Mouse (Mus musculus) lung, embryonic 14.5 days (tissue): ENCODE measurements at regions not wholly inside any gene's neighbourhood (a gene's known extent, or its start where the extent isn't known, plus 50 kb on each side); places are given as distances from the start of the nearest gene placed in this dataset.

ENCODE experiments used
- ATAC-seq: fragments of 200-750 bp; cut with Nextera tagmentation; 2 replicates; pipeline ENCODE4 v1.8.0; 2017; ENCODE audit warnings: mild to moderate bottlenecking, moderate TSS enrichment, moderate library complexity; ENCODE audit not compliant: insufficient read depth
- DNase-seq: peaks from one replicate; pipeline ENCODE4 v3.0.0-alpha.2; 2015
- H3K27ac ChIP-seq: fragments of 300-500 bp; sonication (generic); 2 replicates; pipeline ENCODE4 v1.5.1; 2014; ENCODE audit warnings: low read depth, mild to moderate bottlenecking, moderate library complexity
- H3K27me3 ChIP-seq: fragments of 300-500 bp; sonication (generic); 2 replicates; pipeline ENCODE4 v1.6.1; 2014; ENCODE audit warnings: low read length, control low read depth; ENCODE audit not compliant: insufficient read depth
- H3K36me3 ChIP-seq: fragments of 300-500 bp; sonication (generic); 2 replicates; pipeline ENCODE4 v1.6.1; 2014; ENCODE audit warnings: control low read depth; ENCODE audit not compliant: insufficient read depth
- H3K4me1 ChIP-seq: fragments of 300-500 bp; sonication (generic); 2 replicates; pipeline ENCODE4 v1.6.1; 2014; ENCODE audit warnings: antibody characterized with exemption, control low read depth; ENCODE audit not compliant: insufficient read depth
- H3K4me2 ChIP-seq: fragments of 300-500 bp; sonication (generic); 2 replicates; pipeline ENCODE4 v1.6.1; 2014; ENCODE audit warnings: mild to moderate bottlenecking
- H3K4me3 ChIP-seq: fragments of 300-500 bp; sonication (generic); 2 replicates; pipeline ENCODE4 v1.5.1; 2014; ENCODE audit warnings: low read depth, low read length
- H3K9ac ChIP-seq: fragments of 300-500 bp; sonication (generic); 2 replicates; pipeline ENCODE4 v1.6.1; 2014
- H3K9me3 ChIP-seq: fragments of 300-500 bp; sonication (generic); 2 replicates; pipeline ENCODE4 v1.6.1; 2016; ENCODE audit warnings: low read depth, low read length, control low read depth
- CTCF ChIP-seq: IDR thresholded peaks from 2 replicates; pipeline ENCODE4 v1.5.1; 2016; ENCODE audit warnings: antibody characterized with exemption, low read depth
- WGBS: fragments of 180-500 bp; shearing (Covaris S2); extraction: QIAGEN DNeasy Blood & Tissue Kit; methylation state at CpG from one replicate; pipeline ENCODE4 v1.1.7; 2014; 5-methylcytosine and 5-hydroxymethylcytosine counted together

DNA sequence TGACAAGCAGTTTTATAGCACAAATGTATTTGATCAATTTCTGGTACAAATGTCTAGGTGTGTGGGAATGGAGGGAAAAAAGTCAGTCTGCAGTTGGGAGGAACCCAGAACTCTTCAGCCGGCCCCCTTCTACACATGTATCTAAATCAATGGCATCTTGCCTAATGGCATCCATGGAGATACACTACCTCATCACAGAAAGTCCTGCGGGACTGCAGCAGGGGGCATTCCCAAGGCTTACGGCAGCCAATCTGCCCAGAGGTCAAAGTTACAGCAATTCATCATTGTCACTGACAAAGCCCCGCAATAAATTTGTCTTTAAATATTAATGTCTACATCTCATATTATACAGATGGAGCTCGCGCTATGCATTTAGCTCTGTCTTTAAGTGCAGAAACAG lies 135.7 kb upstream of the Arhgap5 start:
- H3K4me3 ChIP-seq: no peak overlapping the region
- WGBS: 56% methylated on average over 6 of the region's 6 CpGs
- H3K36me3 ChIP-seq: no peaks in the 10 kb centered on the region
- 0 out of 2 replicates have a peak, but pooled peaks cover 4% of the 10 kb centered on the region for H3K4me1 ChIP-seq
- DNase-seq (peak; percentile 15), ATAC-seq (no peak)
- H3K9me3 ChIP-seq: no peaks in the 10 kb centered on the region
- TF ChIP-seq CTCF: no peak
- H3K27me3 ChIP-seq: no peaks in the 10 kb centered on the region
- no peak overlapping the region for H3K4me2 ChIP-seq
- H3K9ac ChIP-seq: no peak overlapping the region
- no peak overlapping the region for H3K27ac ChIP-seq

GRCm38 (mm10) chr12:52368466-52368865 lies 135.3 kb upstream of the Arhgap5 start:
- Histone ChIP-seq H3K4me2 (no peak overlapping the region), H3K9ac (no peak overlapping the region), H3K36me3 (no peaks in the 10 kb centered on the region), H3K9me3 (no peaks in the 10 kb centered on the region), H3K4me3 (no peak overlapping the region), H3K4me1 (0 out of 2 replicates have a peak, but pooled peaks cover 4% of the 10 kb centered on the region), H3K27me3 (no peaks in the 10 kb centered on the region), H3K27ac (no peak overlapping the region)
- 62% methylated on average over 4 of the region's 4 CpGs for WGBS
- no peak for ATAC-seq
- DNase-seq: peak; percentile 28
- no peak for TF ChIP-seq CTCF

DNA sequence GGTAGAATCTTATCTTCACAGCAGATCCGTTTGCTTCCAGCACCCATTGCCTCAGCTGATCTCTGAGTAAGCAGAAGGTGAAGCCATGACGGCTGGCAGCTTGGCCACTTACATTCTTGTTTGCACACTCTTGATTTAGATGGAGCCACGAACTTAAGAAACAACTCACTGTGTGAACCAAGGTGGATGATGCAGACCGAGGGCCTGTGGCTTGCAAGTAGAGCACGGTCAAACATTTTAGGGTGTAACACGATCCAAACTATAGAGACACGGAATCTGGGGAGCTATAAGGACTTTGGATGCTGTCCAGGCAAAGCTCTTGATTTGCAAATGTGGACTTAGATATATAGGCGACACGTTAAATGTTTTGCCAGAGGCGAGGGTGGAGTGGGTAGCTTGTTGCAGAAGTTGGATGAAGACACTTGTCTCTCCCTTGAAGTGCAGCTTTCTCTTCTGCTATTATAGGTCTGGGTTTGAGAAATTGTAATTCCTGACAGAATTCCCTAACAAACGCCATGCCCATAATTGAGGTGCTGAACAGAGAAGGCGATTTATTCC lies 133.5 kb upstream of the Arhgap5 start:
- Histone ChIP-seq H3K36me3 (no peaks in the 10 kb centered on the region), H3K4me2 (no peak overlapping the region), H3K4me1 (0 out of 2 replicates have a peak, but pooled peaks cover 4% of the 10 kb centered on the region), H3K27me3 (no peaks in the 10 kb centered on the region), H3K4me3 (no peak overlapping the region), H3K27ac (no peak overlapping the region), H3K9me3 (no peaks in the 10 kb centered on the region), H3K9ac (no peak overlapping the region)
- ATAC-seq (no peak), DNase-seq (peak; percentile 34)
- TF ChIP-seq CTCF: no peak
- 31% methylated on average over 12 of the region's 12 CpGs for WGBS

DNA sequence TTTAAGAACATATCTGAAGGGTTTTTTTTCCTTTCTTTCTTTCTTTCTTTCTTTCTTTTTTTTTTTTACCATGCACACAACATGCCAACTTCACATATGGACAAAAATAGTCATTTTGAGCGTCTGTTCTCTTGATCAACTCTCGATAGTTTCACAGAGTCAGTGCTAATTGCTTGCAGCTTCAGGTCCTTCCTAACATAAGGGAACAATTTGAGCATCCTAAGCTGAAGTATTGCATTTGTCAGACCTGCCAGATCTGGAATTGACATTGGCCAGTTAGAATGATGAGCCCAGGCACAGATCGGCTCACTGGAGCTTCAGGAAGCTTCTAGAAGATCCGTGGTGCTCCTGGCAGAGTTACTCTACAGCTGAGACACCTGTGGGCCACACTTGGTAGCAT lies 128.7 kb upstream of the Arhgap5 start:
- no peaks in the 10 kb centered on the region for H3K27me3 ChIP-seq
- no peak overlapping the region for H3K4me3 ChIP-seq
- H3K9ac ChIP-seq: no peak overlapping the region
- DNase-seq (no peak), ATAC-seq (no peak)
- no peak overlapping the region for H3K27ac ChIP-seq
- TF ChIP-seq CTCF: no peak
- WGBS: 87% methylated on average over 4 of the region's 4 CpGs
- peaks cover 12% of the 10 kb centered on the region; the same call in 1 of the 2 replicates for H3K4me1 ChIP-seq
- H3K9me3 ChIP-seq: no peaks in the 10 kb centered on the region
- H3K36me3 ChIP-seq: no peaks in the 10 kb centered on the region
- H3K4me2 ChIP-seq: no peak overlapping the region

DNA sequence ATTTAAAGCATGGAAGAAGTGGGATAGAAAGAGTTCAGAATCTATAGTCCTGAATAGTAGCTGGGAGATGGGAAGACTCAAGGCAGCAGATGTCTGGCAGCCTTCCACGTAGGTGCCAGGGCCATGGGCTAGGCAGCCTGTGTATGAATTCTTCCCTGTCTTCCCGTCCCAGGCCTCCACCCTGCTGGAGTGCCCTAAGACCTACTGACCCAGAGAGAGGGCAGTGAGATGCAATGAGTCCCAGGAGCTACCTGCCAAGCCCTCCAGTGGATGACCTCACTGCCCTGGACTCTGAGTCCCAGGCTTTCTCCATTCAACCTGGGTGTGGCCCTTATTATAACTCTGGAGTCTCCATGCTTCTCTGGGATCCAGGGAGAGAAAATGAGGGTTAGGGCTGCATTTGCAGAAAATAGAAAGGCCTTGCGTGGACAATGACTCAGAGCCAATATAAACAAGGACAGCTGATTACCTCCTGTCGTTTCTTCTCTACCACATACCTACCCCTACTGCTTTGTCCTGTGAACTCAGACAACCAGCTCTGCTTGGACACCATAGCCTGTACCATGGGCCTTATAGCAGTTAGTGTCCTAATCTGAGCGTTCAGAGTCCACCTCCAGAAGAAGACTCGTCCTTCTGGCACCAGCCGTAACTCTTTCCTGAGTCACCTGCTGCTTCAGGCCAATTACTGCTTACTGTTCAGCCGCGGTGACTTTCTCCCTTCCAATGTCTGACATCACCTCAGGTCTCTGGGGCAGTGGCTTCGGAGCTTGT lies 126.9 kb upstream of the Arhgap5 start:
- DNase-seq (no peak), ATAC-seq (no peak)
- Histone ChIP-seq H3K4me2 (no peak overlapping the region), H3K9me3 (no peaks in the 10 kb centered on the region), H3K27me3 (no peaks in the 10 kb centered on the region), H3K9ac (no peak overlapping the region), H3K4me1 (peaks cover 17% of the 10 kb centered on the region), H3K27ac (no peak overlapping the region), H3K36me3 (no peaks in the 10 kb centered on the region), H3K4me3 (no peak overlapping the region)
- no peak for TF ChIP-seq CTCF
- WGBS: 71% methylated on average over 10 of the region's 10 CpGs

GRCm38 (mm10) chr12:52377463-52377848 lies 126.3 kb upstream of the Arhgap5 start:
- ATAC-seq: no peak

DNA sequence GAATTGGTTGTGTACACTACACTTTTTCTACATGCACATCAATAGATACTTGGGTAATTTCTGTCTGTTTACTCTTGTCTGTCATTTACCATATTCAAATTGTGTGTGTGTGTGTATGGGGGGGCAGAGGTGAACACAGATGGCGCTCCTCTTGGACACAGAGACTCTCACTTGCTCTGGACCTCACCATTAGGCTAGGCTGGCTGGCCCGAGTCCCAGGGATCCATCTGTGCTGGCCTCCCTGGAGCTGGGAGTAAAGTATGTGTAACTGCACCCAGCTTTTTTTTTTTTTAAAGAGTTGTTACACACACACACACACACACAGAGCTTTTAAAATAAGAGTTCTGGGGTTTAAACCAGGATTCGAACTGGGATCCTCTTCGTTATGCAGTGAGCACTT lies 124.5 kb upstream of the Arhgap5 start:
- 69% methylated on average over 4 of the region's 4 CpGs for WGBS
- no peak for ATAC-seq
- H3K27ac ChIP-seq: no peak overlapping the region
- TF ChIP-seq CTCF: no peak
- H3K36me3 ChIP-seq: no peaks in the 10 kb centered on the region
- DNase-seq: peak; percentile 71
- peaks cover 30% of the 10 kb centered on the region for H3K4me1 ChIP-seq
- no peak overlapping the region for H3K9ac ChIP-seq
- H3K9me3 ChIP-seq: no peaks in the 10 kb centered on the region
- H3K27me3 ChIP-seq: no peaks in the 10 kb centered on the region
- H3K4me3 ChIP-seq: no peak overlapping the region
- H3K4me2 ChIP-seq: no peak overlapping the region

More at GRCm38 (mm10) chr12:52377463-52377848, 126.3 kb upstream of the Arhgap5 start:
- no peak for DNase-seq
- H3K9ac ChIP-seq: no peak overlapping the region
- 96% methylated on average over 2 of the region's 2 CpGs for WGBS
- no peak overlapping the region for H3K4me2 ChIP-seq
- H3K4me1 ChIP-seq: peaks cover 23% of the 10 kb centered on the region
- TF ChIP-seq CTCF: no peak
- H3K27ac ChIP-seq: no peak overlapping the region
- no peaks in the 10 kb centered on the region for H3K9me3 ChIP-seq
- H3K36me3 ChIP-seq: no peaks in the 10 kb centered on the region
- no peak overlapping the region for H3K4me3 ChIP-seq
- H3K27me3 ChIP-seq: no peaks in the 10 kb centered on the region
